Mouse (Mus musculus) forebrain, embryonic 12.5 days (tissue): Measurements from ENCODE around the gene Zfp287. TPM values are rescaled to one million over a fixed set of nuclear protein-coding genes. Genes with fewer than 3 reads are reported as not detected.
A peak's percentile ranks its signal among the peaks of the same experiment; 100 is the strongest.

Experiments used
- ATAC-seq: fragments of 200-750 bp; cut with Nextera tagmentation; 2 replicates; pipeline ENCODE4 v1.8.0; 2017; ENCODE audit warnings: moderate TSS enrichment; ENCODE audit not compliant: low FRiP score
- H3K27ac ChIP-seq: fragments of 300-500 bp; sonication (generic); 2 replicates; pipeline ENCODE4 v1.5.1; 2016; ENCODE audit warnings: mild to moderate bottlenecking
- H3K27me3 ChIP-seq: fragments of 300-500 bp; sonication (generic); 2 replicates; pipeline ENCODE4 v1.6.1; 2016; ENCODE audit warnings: mild to moderate bottlenecking
- H3K36me3 ChIP-seq: fragments of 300-500 bp; sonication (generic); replicated peaks from 2 replicates; pipeline ENCODE4 v1.6.1; 2016; ENCODE audit warnings: mild to moderate bottlenecking
- H3K4me1 ChIP-seq: fragments of 300-500 bp; sonication (generic); 2 replicates; pipeline ENCODE4 v1.6.1; 2016
- H3K4me2 ChIP-seq: fragments of 300-500 bp; sonication (generic); 2 replicates; pipeline ENCODE4 v1.6.1; 2016; ENCODE audit warnings: mild to moderate bottlenecking, moderate library complexity
- H3K4me3 ChIP-seq: fragments of 300-500 bp; sonication (generic); replicated peaks from 2 replicates; pipeline ENCODE4 v1.5.1; 2016; ENCODE audit warnings: mild to moderate bottlenecking
- H3K9ac ChIP-seq: fragments of 300-500 bp; sonication (generic); 2 replicates; pipeline ENCODE4 v1.6.1; 2016; ENCODE audit warnings: mild to moderate bottlenecking
- H3K9me3 ChIP-seq: fragments of 300-500 bp; sonication (generic); 2 replicates; pipeline ENCODE4 v1.6.1; 2016
- WGBS: fragments of 180-500 bp; shearing (Covaris S2); methylation state at CpG from one replicate; pipeline ENCODE4 v1.1.7; 2016; 5-methylcytosine and 5-hydroxymethylcytosine counted together
- polyA plus RNA-seq: library from polyadenylated mRNA; unstranded; fragments of >200 nt; fragmentation: Nextera tagmentation; extraction: Ambion mirVana; gene quantifications from 2 replicates; pipeline ENCODE4 v1.2.1, GENCODE M21; 2016

Gene Zfp287
- polyA plus RNA-seq, 1 experiment from 2014 or later = 20.5 TPM

GRCm38 (mm10) chr11:62693299-62694184 is 38.2 kb downstream of the Zfp287 start:
- WGBS = 24% methylated on average over 11 of the region's 11 CpGs
- Histone ChIP-seq H3K9ac (no peak overlapping the region), H3K4me2 (no peak overlapping the region), H3K4me1 (no peaks in the 10 kb centered on the region), H3K27ac (no peak overlapping the region), H3K27me3 (no peaks in the 10 kb centered on the region), H3K4me3 (no peak overlapping the region), H3K9me3 (no peaks in the 10 kb centered on the region), H3K36me3 (no peaks in the 10 kb centered on the region)
- ATAC-seq = 0 out of 2 replicates have a peak, but pooled peaks have one; percentile 65

- no peaks in the 10 kb centered on the region for H3K27me3 ChIP-seq
- 88% methylated on average over 3 of the region's 3 CpGs for WGBS
- H3K4me3 ChIP-seq = no peak overlapping the region
- no peaks in the 10 kb centered on the region for H3K4me1 ChIP-seq
- H3K4me2 ChIP-seq = no peak overlapping the region
- H3K9ac ChIP-seq = no peak overlapping the region
- no peaks in the 10 kb centered on the region for H3K9me3 ChIP-seq
- no peak overlapping the region for H3K27ac ChIP-seq
- no peak for ATAC-seq
- H3K36me3 ChIP-seq = no peaks in the 10 kb centered on the region
These were observed 40.1 kb downstream of the Zfp287 start for GRCm38 (mm10) chr11:62691592-62691991.

- 75% methylated on average over 3 of the region's 4 CpGs for WGBS
- Histone ChIP-seq H3K4me2 (no peak overlapping the region), H3K27me3 (no peaks in the 10 kb centered on the region), H3K4me3 (no peak overlapping the region), H3K4me1 (peaks cover 8% of the 10 kb centered on the region; the same call in 1 of the 2 replicates), H3K9ac (no peak overlapping the region), H3K36me3 (no peaks in the 10 kb centered on the region), H3K27ac (no peak overlapping the region), H3K9me3 (no peaks in the 10 kb centered on the region)
- no peak for ATAC-seq
These were observed 51.8 kb downstream of the Zfp287 start for GRCm38 (mm10) chr11:62679954-62680353.

- H3K36me3 ChIP-seq = no peaks in the 10 kb centered on the region
- 83% methylated on average over 7 of the region's 7 CpGs for WGBS
- no peak overlapping the region for H3K9ac ChIP-seq
- H3K4me3 ChIP-seq = no peak overlapping the region
- H3K27ac ChIP-seq = no peak overlapping the region
- H3K4me2 ChIP-seq = no peak overlapping the region
- ATAC-seq = no peak
- H3K9me3 ChIP-seq = no peaks in the 10 kb centered on the region
- H3K4me1 ChIP-seq = peaks cover 8% of the 10 kb centered on the region; the same call in 1 of the 2 replicates
- H3K27me3 ChIP-seq = no peaks in the 10 kb centered on the region
These were observed 52.8 kb downstream of the Zfp287 start for GRCm38 (mm10) chr11:62678778-62679354.

- H3K27ac ChIP-seq = no peak overlapping the region
- no peak overlapping the region for H3K9ac ChIP-seq
- ATAC-seq = no peak
- no peak overlapping the region for H3K4me3 ChIP-seq
- WGBS = 86% methylated on average over 4 of the region's 4 CpGs
- no peak overlapping the region for H3K4me2 ChIP-seq
- H3K36me3 ChIP-seq = no peaks in the 10 kb centered on the region
- no peaks in the 10 kb centered on the region for H3K9me3 ChIP-seq
- H3K4me1 ChIP-seq = peaks cover 16% of the 10 kb centered on the region; the same call in 1 of the 2 replicates
- no peaks in the 10 kb centered on the region for H3K27me3 ChIP-seq
These were observed 55.5 kb downstream of the Zfp287 start for GRCm38 (mm10) chr11:62676290-62676596.

- no peaks in the 10 kb centered on the region for H3K27me3 ChIP-seq
- H3K36me3 ChIP-seq = no peaks in the 10 kb centered on the region
- H3K4me2 ChIP-seq = peak overlapping the region; percentile 48
- H3K27ac ChIP-seq = no peak overlapping the region
- H3K9me3 ChIP-seq = no peaks in the 10 kb centered on the region
- WGBS = 18% methylated on average over 17 of the region's 17 CpGs
- peak overlapping the region; percentile 41; the same call in 1 of the 2 replicates for H3K9ac ChIP-seq
- peaks cover 16% of the 10 kb centered on the region; the same call in 1 of the 2 replicates for H3K4me1 ChIP-seq
- peak overlapping the region; percentile 17 for H3K4me3 ChIP-seq
- ATAC-seq = peak; percentile 87
These were observed 56.0 kb downstream of the Zfp287 start for GRCm38 (mm10) chr11:62675480-62676289.

GRCm38 (mm10) chr11:62670006-62670405 is 61.7 kb downstream of the Zfp287 start:
- H3K4me2 ChIP-seq = no peak overlapping the region
- no peak for ATAC-seq
- H3K9ac ChIP-seq = no peak overlapping the region
- no peak overlapping the region for H3K4me3 ChIP-seq
- H3K36me3 ChIP-seq = peaks cover 10% of the 10 kb centered on the region; the same call in 1 of the 2 replicates
- WGBS = 89% methylated on average over 6 of the region's 6 CpGs
- peaks cover 8% of the 10 kb centered on the region; the same call in 1 of the 2 replicates for H3K4me1 ChIP-seq
- H3K9me3 ChIP-seq = no peaks in the 10 kb centered on the region
- H3K27me3 ChIP-seq = no peaks in the 10 kb centered on the region
- no peak overlapping the region for H3K27ac ChIP-seq

- peaks cover 8% of the 10 kb centered on the region; the same call in 1 of the 2 replicates for H3K4me1 ChIP-seq
- peaks cover 13% of the 10 kb centered on the region; the same call in 1 of the 2 replicates for H3K36me3 ChIP-seq
- 53% methylated on average over 12 of the region's 12 CpGs for WGBS
- no peak overlapping the region for H3K4me2 ChIP-seq
- H3K9me3 ChIP-seq = no peaks in the 10 kb centered on the region
- H3K27ac ChIP-seq = no peak overlapping the region
- H3K4me3 ChIP-seq = no peak overlapping the region
- H3K27me3 ChIP-seq = no peaks in the 10 kb centered on the region
- ATAC-seq = no peak
- H3K9ac ChIP-seq = no peak overlapping the region
These were observed 62.2 kb downstream of the Zfp287 start for GRCm38 (mm10) chr11:62669471-62669870.

- no peak for ATAC-seq
- no peak overlapping the region for H3K27ac ChIP-seq
- H3K9ac ChIP-seq = no peak overlapping the region
- H3K4me3 ChIP-seq = no peak overlapping the region
- H3K36me3 ChIP-seq = peaks cover 13% of the 10 kb centered on the region; the same call in 1 of the 2 replicates
- no peaks in the 10 kb centered on the region for H3K27me3 ChIP-seq
- no peak overlapping the region for H3K4me2 ChIP-seq
- no peaks in the 10 kb centered on the region for H3K9me3 ChIP-seq
- WGBS = 93% methylated on average over 5 of the region's 5 CpGs
- peaks cover 8% of the 10 kb centered on the region; the same call in 1 of the 2 replicates for H3K4me1 ChIP-seq
These were observed 62.7 kb downstream of the Zfp287 start for GRCm38 (mm10) chr11:62668986-62669385.

GRCm38 (mm10) chr11:62664250-62664649 is 67.5 kb downstream of the Zfp287 start:
- H3K4me3 ChIP-seq = no peak overlapping the region
- no peaks in the 10 kb centered on the region for H3K9me3 ChIP-seq
- no peaks in the 10 kb centered on the region for H3K27me3 ChIP-seq
- no peak overlapping the region for H3K4me2 ChIP-seq
- WGBS = 91% methylated on average over 6 of the region's 6 CpGs
- H3K27ac ChIP-seq = no peak overlapping the region
- no peak overlapping the region for H3K9ac ChIP-seq
- peaks cover 13% of the 10 kb centered on the region; the same call in 1 of the 2 replicates for H3K36me3 ChIP-seq
- ATAC-seq = no peak
- H3K4me1 ChIP-seq = no peaks in the 10 kb centered on the region

- H3K9ac ChIP-seq = no peak overlapping the region
- peaks cover 10% of the 10 kb centered on the region for H3K36me3 ChIP-seq
- no peaks in the 10 kb centered on the region for H3K9me3 ChIP-seq
- 62% methylated on average over 4 of the region's 4 CpGs for WGBS
- H3K4me1 ChIP-seq = no peaks in the 10 kb centered on the region
- H3K4me3 ChIP-seq = no peak overlapping the region
- no peak overlapping the region for H3K4me2 ChIP-seq
- no peak for ATAC-seq
- H3K27me3 ChIP-seq = no peaks in the 10 kb centered on the region
- no peak overlapping the region for H3K27ac ChIP-seq
These were observed 70.8 kb downstream of the Zfp287 start for GRCm38 (mm10) chr11:62660885-62661284.

- 95% methylated on average over 3 of the region's 3 CpGs for WGBS
- H3K27me3 ChIP-seq = no peaks in the 10 kb centered on the region
- H3K4me1 ChIP-seq = peaks cover 20% of the 10 kb centered on the region
- H3K27ac ChIP-seq = no peak overlapping the region
- ATAC-seq = no peak
- H3K9me3 ChIP-seq = no peaks in the 10 kb centered on the region
- no peak overlapping the region for H3K4me2 ChIP-seq
- H3K4me3 ChIP-seq = no peak overlapping the region
- H3K9ac ChIP-seq = no peak overlapping the region
- peaks cover 12% of the 10 kb centered on the region for H3K36me3 ChIP-seq
These were observed 79.6 kb downstream of the Zfp287 start for GRCm38 (mm10) chr11:62652080-62652479.
